Mouse (Mus musculus) cerebellum, adult 2 months (tissue): ENCODE measurements at regions not wholly inside any gene's neighbourhood (a gene's known extent, or its start where the extent isn't known, plus 50 kb on each side); places are given as distances from the start of the nearest gene placed in this dataset.

Source experiments
- CTCF ChIP-seq: fragments of 200-500 bp; IDR thresholded peaks from 2 replicates; pipeline ENCODE4 v1.5.1; 2011; ENCODE audit warnings: low read depth, mild to moderate bottlenecking, control low read depth, low read length, moderate library complexity, borderline replicate concordance; ENCODE audit not compliant: insufficient read depth
- POLR2A ChIP-seq: fragments of 200-500 bp; IDR thresholded peaks from 2 replicates; pipeline ENCODE4 v1.6.1; 2011; ENCODE audit warnings: low read length, control low read depth, borderline replicate concordance; ENCODE audit not compliant: insufficient read depth

GRCm38 (mm10) chr16:92928201-92928600 is 102.3 kb upstream of the Runx1 start:
- TF ChIP-seq POLR2A (no peak), CTCF (no peak)
